Mouse (Mus musculus) kidney, adult 2 months (tissue): ENCODE measurements at regions not wholly inside any gene's neighbourhood (a gene's known extent, or its start where the extent isn't known, plus 50 kb on each side); places are given as distances from the start of the nearest gene placed in this dataset.

Experiments used
- CTCF ChIP-seq: fragments of 200-500 bp; conservative IDR thresholded peaks from 2 replicates; pipeline ENCODE4 v1.5.1; 2011; ENCODE audit warnings: low read depth, mild to moderate bottlenecking, control low read depth, low read length, moderate library complexity, mixed read lengths; ENCODE audit not compliant: insufficient read depth, insufficient read length
- POLR2A ChIP-seq: fragments of 200-500 bp; IDR thresholded peaks from one replicate; pipeline ENCODE4 v1.6.1; 2011; ENCODE audit warnings: low read depth, low read length, control low read depth

- TF ChIP-seq CTCF, result no peak
- no peak for TF ChIP-seq POLR2A
Observed at GRCm38 (mm10) chr4:137181252-137181651, 96.0 kb upstream of the Wnt4 start.
